Mouse (Mus musculus) limb, embryonic 10.5 days (tissue): ENCODE measurements around the gene Fut9. TPM values are rescaled to one million over a fixed set of nuclear protein-coding genes. Genes with fewer than 3 reads are reported as not detected.

Source experiments
- DNase-seq: peaks from one replicate; pipeline ENCODE4 v3.0.0-alpha.2; 2017; ENCODE audit warnings: low spot score
- H3K27ac ChIP-seq: fragments of 300-500 bp; sonication (generic); 2 replicates; pipeline ENCODE4 v1.5.1; 2016; ENCODE audit warnings: mild to moderate bottlenecking
- H3K27me3 ChIP-seq: fragments of 300-500 bp; sonication (generic); 2 replicates; pipeline ENCODE4 v1.6.1; 2016; ENCODE audit warnings: low read depth, mild to moderate bottlenecking; ENCODE audit not compliant: poor library complexity, severe bottlenecking
- H3K36me3 ChIP-seq: fragments of 300-500 bp; sonication (generic); 2 replicates; pipeline ENCODE4 v1.6.1; 2016; ENCODE audit warnings: mild to moderate bottlenecking, moderate library complexity
- H3K4me1 ChIP-seq: fragments of 300-500 bp; sonication (generic); 2 replicates; pipeline ENCODE4 v1.6.1; 2016
- H3K4me3 ChIP-seq: fragments of 300-500 bp; sonication (generic); 2 replicates; pipeline ENCODE4 v1.5.1; 2016; ENCODE audit warnings: mild to moderate bottlenecking, moderate library complexity
- H3K9me3 ChIP-seq: fragments of 300-500 bp; sonication (generic); replicated peaks from 2 replicates; pipeline ENCODE4 v1.6.1; 2016; ENCODE audit warnings: mild to moderate bottlenecking
- WGBS: fragments of 180-500 bp; shearing (Covaris S2); methylation state at CpG from one replicate; pipeline ENCODE4 v1.1.7; 2016; 5-methylcytosine and 5-hydroxymethylcytosine counted together
- polyA plus RNA-seq: library from polyadenylated mRNA; unstranded; fragments of >200 nt; fragmentation: Nextera tagmentation; extraction: Ambion mirVana; gene quantifications from 2 replicates; pipeline ENCODE4 v1.2.1, GENCODE M21; 2016

Gene Fut9
- polyA plus RNA-seq, result 0.25 and 0.26 TPM in 2 replicates

GRCm38 (mm10) chr4:25799476-25800283, at the start of gene Fut9:
Gene Fut9, minus strand, starts transcription at chr4:25800244.
- peak within 1 kb of the TSS; percentile 71 for H3K27ac ChIP-seq
- H3K36me3 ChIP-seq, result no peaks in the 10 kb centered on the region
- WGBS, result under 1% methylated on average over 52 of the region's 52 CpGs
- H3K4me1 ChIP-seq, result peaks cover 14% of the 10 kb centered on the region
- peaks cover 40% of the 10 kb centered on the region for H3K27me3 ChIP-seq
- DNase-seq, result peak; percentile 67
- H3K9me3 ChIP-seq, result no peaks in the 10 kb centered on the region
- H3K4me3 ChIP-seq, result peak within 1 kb of the TSS; percentile 64

- 92% methylated on average over 7 of the region's 7 CpGs for WGBS
- Histone ChIP-seq H3K36me3 (no peaks in the 10 kb centered on the region), H3K27me3 (no peaks in the 10 kb centered on the region), H3K27ac (no peak overlapping the region), H3K4me1 (no peaks in the 10 kb centered on the region), H3K9me3 (no peaks in the 10 kb centered on the region), H3K4me3 (no peak overlapping the region)
- no peak for DNase-seq
Measured at GRCm38 (mm10) chr4:25815783-25816182, 15.7 kb upstream of the Fut9 start.

GRCm38 (mm10) chr4:25813340-25813739, 13.3 kb upstream of the Fut9 start:
- no peaks in the 10 kb centered on the region for H3K9me3 ChIP-seq
- H3K4me1 ChIP-seq, result no peaks in the 10 kb centered on the region
- no peak overlapping the region for H3K4me3 ChIP-seq
- H3K27ac ChIP-seq, result no peak overlapping the region
- H3K27me3 ChIP-seq, result no peaks in the 10 kb centered on the region
- DNase-seq, result no peak
- H3K36me3 ChIP-seq, result no peaks in the 10 kb centered on the region
- 94% methylated on average over 1 of the region's 1 CpGs for WGBS

GRCm38 (mm10) chr4:25810058-25810457, 10.0 kb upstream of the Fut9 start:
- Histone ChIP-seq H3K9me3 (no peaks in the 10 kb centered on the region), H3K4me1 (no peaks in the 10 kb centered on the region), H3K27me3 (no peaks in the 10 kb centered on the region), H3K36me3 (no peaks in the 10 kb centered on the region), H3K4me3 (no peak overlapping the region), H3K27ac (no peak overlapping the region)
- no peak for DNase-seq
- WGBS, result 93% methylated on average over 1 of the region's 1 CpGs

- Histone ChIP-seq H3K36me3 (no peaks in the 10 kb centered on the region), H3K27me3 (peaks cover 40% of the 10 kb centered on the region), H3K27ac (no peak overlapping the region), H3K4me3 (no peak overlapping the region), H3K4me1 (peaks cover 14% of the 10 kb centered on the region), H3K9me3 (no peaks in the 10 kb centered on the region)
- DNase-seq, result no peak
- WGBS, result 96% methylated on average over 2 of the region's 2 CpGs
Measured at GRCm38 (mm10) chr4:25801751-25802150, 1.7 kb upstream of the Fut9 start.

- WGBS, result 3% methylated on average over 5 of the region's 5 CpGs
- Histone ChIP-seq H3K9me3 (no peaks in the 10 kb centered on the region), H3K4me3 (peak overlapping the region; percentile 64), H3K36me3 (no peaks in the 10 kb centered on the region), H3K27me3 (peaks cover 40% of the 10 kb centered on the region), H3K4me1 (peaks cover 14% of the 10 kb centered on the region), H3K27ac (no peak overlapping the region)
- DNase-seq, result no peak
Measured at GRCm38 (mm10) chr4:25800284-25800616, 206 bp upstream of the Fut9 start.

- peaks cover 40% of the 10 kb centered on the region for H3K27me3 ChIP-seq
- DNase-seq, result no peak
- H3K9me3 ChIP-seq, result no peaks in the 10 kb centered on the region
- H3K27ac ChIP-seq, result peak overlapping the region; percentile 71
- WGBS, result 1% methylated on average over 7 of the region's 7 CpGs
- H3K4me1 ChIP-seq, result peaks cover 14% of the 10 kb centered on the region
- peak overlapping the region; percentile 64 for H3K4me3 ChIP-seq
- no peaks in the 10 kb centered on the region for H3K36me3 ChIP-seq
Measured at GRCm38 (mm10) chr4:25799051-25799475, 981 bp downstream of the Fut9 start.

GRCm38 (mm10) chr4:25798412-25798811, 1.6 kb downstream of the Fut9 start:
- H3K4me3 ChIP-seq, result no peak overlapping the region
- peaks cover 14% of the 10 kb centered on the region for H3K4me1 ChIP-seq
- H3K27ac ChIP-seq, result no peak overlapping the region
- peaks cover 40% of the 10 kb centered on the region for H3K27me3 ChIP-seq
- WGBS, result 27% methylated on average over 10 of the region's 10 CpGs
- DNase-seq, result no peak
- no peaks in the 10 kb centered on the region for H3K36me3 ChIP-seq
- H3K9me3 ChIP-seq, result no peaks in the 10 kb centered on the region

- Histone ChIP-seq H3K4me1 (peaks cover 14% of the 10 kb centered on the region), H3K9me3 (no peaks in the 10 kb centered on the region), H3K27me3 (peaks cover 38% of the 10 kb centered on the region), H3K4me3 (no peak overlapping the region), H3K36me3 (no peaks in the 10 kb centered on the region), H3K27ac (no peak overlapping the region)
- no peak for DNase-seq
- 45% methylated on average over 3 of the region's 3 CpGs for WGBS
Measured at GRCm38 (mm10) chr4:25796149-25796548, 3.9 kb downstream of the Fut9 start.

- Histone ChIP-seq H3K4me3 (no peak overlapping the region), H3K36me3 (no peaks in the 10 kb centered on the region), H3K9me3 (no peaks in the 10 kb centered on the region), H3K27ac (no peak overlapping the region), H3K27me3 (no peaks in the 10 kb centered on the region), H3K4me1 (no peaks in the 10 kb centered on the region)
- no peak for DNase-seq
- 95% methylated on average over 4 of the region's 4 CpGs for WGBS
Measured at GRCm38 (mm10) chr4:25785276-25785675, 14.8 kb downstream of the Fut9 start.

GRCm38 (mm10) chr4:25768657-25769056, 31.4 kb downstream of the Fut9 start:
- no peak for DNase-seq
- 77% methylated on average over 3 of the region's 3 CpGs for WGBS

GRCm38 (mm10) chr4:25763091-25763490, 37.0 kb downstream of the Fut9 start:
- Histone ChIP-seq H3K4me1 (no peaks in the 10 kb centered on the region), H3K9me3 (no peaks in the 10 kb centered on the region), H3K27ac (no peak overlapping the region), H3K27me3 (no peaks in the 10 kb centered on the region), H3K36me3 (no peaks in the 10 kb centered on the region), H3K4me3 (no peak overlapping the region)
- DNase-seq, result no peak

More at GRCm38 (mm10) chr4:25768657-25769056, 31.4 kb downstream of the Fut9 start:
- Histone ChIP-seq H3K27me3 (no peaks in the 10 kb centered on the region), H3K9me3 (no peaks in the 10 kb centered on the region), H3K36me3 (no peaks in the 10 kb centered on the region), H3K27ac (no peak overlapping the region), H3K4me1 (no peaks in the 10 kb centered on the region), H3K4me3 (no peak overlapping the region)

GRCm38 (mm10) chr4:25757909-25758548, 42.0 kb downstream of the Fut9 start:
- H3K27ac ChIP-seq, result no peak overlapping the region
- no peaks in the 10 kb centered on the region for H3K4me1 ChIP-seq
- no peaks in the 10 kb centered on the region for H3K36me3 ChIP-seq
- DNase-seq, result no peak
- no peak overlapping the region for H3K4me3 ChIP-seq
- H3K9me3 ChIP-seq, result no peaks in the 10 kb centered on the region
- no peaks in the 10 kb centered on the region for H3K27me3 ChIP-seq
- WGBS, result 85% methylated on average over 4 of the region's 5 CpGs
